Mouse (Mus musculus) C2C12 (cell line): ENCODE measurements around the gene Slc43a2. TPM values are rescaled to one million over a fixed set of nuclear protein-coding genes. Genes with fewer than 3 reads are reported as not detected.

Experiments used
- H3K27me3 ChIP-seq: one replicate; pipeline ENCODE4 v1.6.1; 2011; ENCODE audit not compliant: control insufficient read depth, insufficient read depth, insufficient read length
- H3K36me3 ChIP-seq: one replicate; pipeline ENCODE4 v1.6.1; 2011; ENCODE audit not compliant: control insufficient read depth, insufficient read depth
- H3K4me3 ChIP-seq: one replicate; pipeline ENCODE4 v1.5.1; 2011; ENCODE audit warnings: mild to moderate bottlenecking, control low read depth; ENCODE audit not compliant: poor library complexity, insufficient read depth, severe bottlenecking
- H3K79me2 ChIP-seq: one replicate; pipeline ENCODE4 v1.6.1; 2011; ENCODE audit not compliant: control insufficient read depth, insufficient read depth
- H3K79me3 ChIP-seq: one replicate; pipeline ENCODE4 v1.6.1; 2011; ENCODE audit warnings: low read depth, control low read depth
- H3ac ChIP-seq: one replicate; pipeline ENCODE3; 2011; ENCODE audit warnings: low read depth; ENCODE audit not compliant: control insufficient read depth, insufficient read length
- CEBPB ChIP-seq: IDR thresholded peaks from one replicate; pipeline ENCODE4 v1.6.1; 2011; ENCODE audit warnings: low read depth, mild to moderate bottlenecking, control low read depth, moderate library complexity
- CTCF ChIP-seq: IDR thresholded peaks from one replicate; pipeline ENCODE4 v1.5.1; 2011; ENCODE audit not compliant: control insufficient read depth, insufficient read depth, insufficient read length
- FOSL1 ChIP-seq: IDR thresholded peaks from one replicate; pipeline ENCODE4 v1.8.0; 2011; ENCODE audit warnings: mild to moderate bottlenecking, low read length; ENCODE audit not compliant: poor library complexity, insufficient read depth, severe bottlenecking
- MAX ChIP-seq: IDR thresholded peaks from one replicate; pipeline ENCODE4 v1.6.1; 2011; ENCODE audit warnings: mild to moderate bottlenecking, control low read depth
- MYOD1 ChIP-seq: IDR thresholded peaks from one replicate; pipeline ENCODE4 v1.6.1; 2011; ENCODE audit warnings: low read depth; ENCODE audit not compliant: control insufficient read depth, insufficient read length
- MYOG ChIP-seq: IDR thresholded peaks from one replicate; pipeline ENCODE4 v1.6.1; 2011; ENCODE audit not compliant: control insufficient read depth, insufficient read length; ENCODE audit errors: extremely low read depth
- USF1 ChIP-seq: IDR thresholded peaks from one replicate; pipeline ENCODE4 v1.6.1; 2011; ENCODE audit warnings: low read depth, mild to moderate bottlenecking, control low read depth, moderate library complexity
- microRNA-seq: library from miRNA; unstranded; fragments of <30 nt; microRNA quantifications from one replicate; pipeline ENCODE4, GENCODE M21; 2019; ENCODE audit warnings: borderline microRNAs expressed
- polyA plus RNA-seq: library from polyadenylated mRNA; unstranded; fragments of >200 nt; fragmentation: generic; extraction: Trizol; gene quantifications from one replicate; pipeline ENCODE4 v1.2.1, GENCODE M21; 2012; ENCODE audit warnings: missing spikeins

Gene Slc43a2
- polyA plus RNA-seq, 1 experiment, result 2.2 TPM

DNA sequence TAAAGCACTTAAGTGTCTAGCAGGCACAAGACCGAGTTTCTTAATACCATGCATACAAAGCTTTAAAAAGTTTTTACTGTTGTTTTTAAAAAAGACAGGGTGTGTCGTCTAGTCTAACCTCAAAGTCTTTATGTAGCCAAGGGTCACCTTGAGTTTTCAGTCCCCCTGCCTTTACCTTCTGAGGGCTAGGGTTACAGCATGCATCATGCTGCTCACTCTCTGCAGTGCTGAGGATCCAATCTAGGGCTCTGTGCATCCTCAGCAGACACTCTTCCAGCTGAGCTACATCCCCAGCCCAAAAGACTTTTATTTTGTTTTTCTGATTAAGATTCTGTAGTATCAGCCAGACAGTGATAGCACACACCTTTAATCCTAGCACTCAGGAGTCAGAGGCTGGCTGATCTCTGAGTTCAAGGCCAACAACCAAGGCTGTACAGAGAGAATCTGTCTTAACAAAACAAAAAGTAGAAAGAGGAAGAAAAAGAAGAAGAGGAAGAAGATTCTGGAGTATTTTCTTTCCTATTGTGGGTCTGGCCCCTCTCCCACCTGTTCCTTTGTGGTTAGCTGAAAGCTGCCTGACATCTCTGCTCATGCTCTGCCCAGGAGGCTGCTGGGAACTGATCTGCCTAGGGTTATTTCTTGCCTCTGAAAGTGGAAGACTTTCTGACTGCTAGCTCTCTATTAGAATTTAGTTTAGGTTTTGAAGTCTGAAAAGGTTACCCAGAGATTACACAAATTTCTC is 91.3 kb downstream of the Slc43a2 start:
- H3K79me2 ChIP-seq, result no peaks in the 10 kb centered on the region
- TF ChIP-seq CTCF (no peak), USF1 (no peak)
- no peak overlapping the region for H3K4me3 ChIP-seq
- H3K27me3 ChIP-seq, result no peaks in the 10 kb centered on the region
- H3K79me3 ChIP-seq, result peaks cover 1% of the 10 kb centered on the region
- peaks cover 79% of the 10 kb centered on the region for H3K36me3 ChIP-seq
- no peak overlapping the region for H3ac ChIP-seq

DNA sequence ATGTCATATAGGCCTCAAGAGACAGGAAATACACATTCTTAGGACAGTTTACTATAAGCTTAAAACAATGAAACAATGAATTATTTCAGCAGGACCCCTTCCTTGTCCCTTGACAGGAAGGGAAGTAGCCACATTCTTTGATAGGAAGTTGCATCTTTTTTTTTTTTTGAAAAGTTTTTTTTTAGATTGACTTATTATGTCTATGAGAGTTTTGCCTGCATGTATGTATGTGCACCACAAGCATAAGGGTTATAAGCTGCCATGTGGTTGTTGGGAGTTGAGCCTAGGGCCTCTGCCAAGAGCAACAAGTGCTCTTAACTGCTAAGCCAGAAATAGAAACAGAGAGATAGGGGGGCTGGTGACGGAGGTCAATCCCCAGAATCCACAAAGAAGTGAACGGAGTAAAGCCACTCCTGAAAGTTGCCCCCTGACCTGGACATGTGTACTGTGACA is 92.6 kb downstream of the Slc43a2 start:
- Histone ChIP-seq H3K27me3 (no peaks in the 10 kb centered on the region), H3K79me2 (no peaks in the 10 kb centered on the region), H3K79me3 (peaks cover 1% of the 10 kb centered on the region), H3K4me3 (no peak overlapping the region), H3ac (no peak overlapping the region), H3K36me3 (peaks cover 86% of the 10 kb centered on the region)
- TF ChIP-seq FOSL1 (no peak), CEBPB (no peak), MYOG (no peak), USF1 (no peak), MAX (no peak)

DNA sequence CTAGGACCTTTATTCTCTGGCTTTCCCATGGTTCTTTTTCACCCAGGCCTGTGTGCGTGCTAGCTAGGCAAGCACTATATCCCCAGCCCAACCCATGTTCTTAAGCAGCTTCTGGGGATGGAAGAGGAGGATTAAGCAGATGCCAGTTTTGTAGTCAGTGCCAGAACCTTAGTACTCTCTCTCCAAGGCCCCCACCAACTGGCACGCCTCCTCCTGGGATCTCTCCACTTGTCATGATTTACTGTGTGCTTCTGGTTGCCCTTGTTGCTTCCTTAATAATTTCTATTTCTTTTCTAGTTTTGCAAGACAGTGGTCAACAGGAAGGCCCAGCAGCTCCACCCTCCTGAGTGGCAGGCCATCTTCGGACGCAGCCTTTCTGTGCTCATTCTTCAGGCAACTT is 94.3 kb downstream of the Slc43a2 start:
- Histone ChIP-seq H3K79me2 (no peaks in the 10 kb centered on the region), H3K27me3 (no peaks in the 10 kb centered on the region), H3K36me3 (peaks cover 75% of the 10 kb centered on the region), H3K79me3 (peaks cover 1% of the 10 kb centered on the region), H3K4me3 (no peak overlapping the region), H3ac (no peak overlapping the region)
- TF ChIP-seq MYOG (no peak), MAX (no peak), FOSL1 (no peak), CEBPB (no peak), USF1 (no peak), MYOD1 (no peak), CTCF (no peak)

Small RNAs within 50 kb of the gene (microRNA-seq; reads per million reads assigned to microRNA genes)
- gene Mir3971, result not detected

Other genes starting within 250 kb of the Slc43a2 start
- gene Rpa1, start 183.4 kb upstream of the Slc43a2 start, polyA plus RNA-seq, result 164 TPM
- gene Smyd4, start 183.3 kb upstream of the Slc43a2 start, polyA plus RNA-seq, result 14.7 TPM
- 1,152 TPM for gene Serpinf1, start 109.0 kb upstream of the Slc43a2 start, polyA plus RNA-seq
- 0.07 TPM for gene Serpinf2, start 92.1 kb upstream of the Slc43a2 start, polyA plus RNA-seq
- 21.6 TPM for gene Wdr81, start 77.0 kb upstream of the Slc43a2 start, polyA plus RNA-seq
- gene Tlcd2, start 70.0 kb upstream of the Slc43a2 start, polyA plus RNA-seq, result 1.5 TPM
- gene Prpf8, start 44.9 kb upstream of the Slc43a2 start, polyA plus RNA-seq, result 104 TPM
- gene Rilp, start 21.6 kb upstream of the Slc43a2 start, polyA plus RNA-seq, result 3.2 TPM
- 0.11 TPM for gene Scarf1, start 18.2 kb upstream of the Slc43a2 start, polyA plus RNA-seq
- 118 TPM for gene Pitpna, start 56.4 kb downstream of the Slc43a2 start, polyA plus RNA-seq
- 8.9 TPM for gene Inpp5k, start 99.3 kb downstream of the Slc43a2 start, polyA plus RNA-seq
- 166 TPM for gene Myo1c, start 118.8 kb downstream of the Slc43a2 start, polyA plus RNA-seq
- 39.3 TPM for gene Crk, start 147.6 kb downstream of the Slc43a2 start, polyA plus RNA-seq
- gene Ywhae, start 201.2 kb downstream of the Slc43a2 start, polyA plus RNA-seq, result 528 TPM